Mouse (Mus musculus): ENCODE measurements around the gene Fgf18. TPM values are rescaled to one million over a fixed set of nuclear protein-coding genes. Genes with fewer than 3 reads are reported as not detected.

Fgf18 gene
- total and polyA plus RNA-seq, 3 experiments: 0.15 to 0.40 TPM; not detected in 1

DNA sequence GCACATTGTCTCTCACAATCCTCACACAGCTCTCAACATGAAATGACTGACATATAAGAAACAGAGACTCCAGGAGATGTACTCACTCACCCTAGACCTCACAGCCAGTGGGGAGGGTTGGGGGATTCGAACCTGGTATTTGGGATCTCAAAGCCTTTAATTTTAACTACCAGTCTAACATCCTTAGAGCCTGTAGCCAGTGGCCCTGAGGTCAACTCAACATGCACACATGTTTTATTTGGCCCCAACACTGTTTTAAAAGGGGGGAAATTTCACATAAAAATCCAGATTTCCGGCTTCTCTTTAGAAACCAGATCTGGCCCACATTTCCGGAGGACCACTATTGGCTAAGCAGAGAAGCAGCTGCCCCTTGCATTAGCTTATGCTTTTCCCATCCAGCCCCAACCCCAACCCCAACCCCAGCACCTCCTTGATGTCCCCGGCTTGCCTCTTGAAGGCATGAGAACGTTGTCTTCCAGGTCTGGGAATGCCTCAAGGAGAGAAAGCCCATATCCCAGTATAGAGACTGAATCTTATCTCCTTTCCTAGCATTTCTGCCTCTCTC, 75.8 kb downstream of the Fgf18 start:
- no peak for DNase-seq (ENCODE audit: low read depth, low spot score)
- Histone ChIP-seq H3K9ac (ENCODE audit: control insufficient read depth, low read depth, low read length, poor library complexity, severe bottlenecking) (no peak overlapping the region), H3K9me3 (replicated peaks; ENCODE audit: insufficient read depth, low read length) (no peaks in the 10 kb centered on the region), H3K36me3 (ENCODE audit: control insufficient read depth in 1 of 2, insufficient read depth in 2 of 2, low read length in 2 of 2) (no peaks in the 10 kb centered on the region), H3K27ac (ENCODE audit: control insufficient read depth, low read depth, low read length) (no peak overlapping the region), H3K4me3 (ENCODE audit: control insufficient read depth in 1 of 2, insufficient read depth in 1 of 2, low read depth in 2 of 2, low read length in 2 of 2) (no peak overlapping the region), H3K4me1 (ENCODE audit: control insufficient read depth in 1 of 2, insufficient read depth in 2 of 2, low read length in 2 of 2) (no peaks in the 10 kb centered on the region), H3K79me2 (ENCODE audit: control insufficient read depth, insufficient read depth, low read length, poor library complexity) (no peaks in the 10 kb centered on the region), H3K27me3 (ENCODE audit: control insufficient read depth in 1 of 2, insufficient read depth in 2 of 2, low read length in 2 of 2) (peaks cover 0 to 2% of the 10 kb centered on the region in 2 experiments; a peak in 1 of 4 replicates)
- TF ChIP-seq RAD21 (IDR thresholded peaks at IDR 0.05; ENCODE audit: low read depth, low read length): no peak
- no peak for TF ChIP-seq SMC3 (IDR thresholded peaks at IDR 0.05; ENCODE audit: low read depth, low read length)
- TF ChIP-seq ETS1 (IDR thresholded peaks at IDR 0.05; ENCODE audit: low read depth, low read length): no peak
- TF ChIP-seq CTCF (IDR thresholded peaks at IDR 0.05 in 2 of 3, conservative IDR thresholded peaks at IDR 0.05 in 1 of 3; ENCODE audit: control insufficient read depth in 1 of 3, insufficient read depth in 1 of 3, low read depth in 2 of 3, low read length in 3 of 3, poor library complexity in 1 of 3, severe bottlenecking in 1 of 3): no peak
- TF ChIP-seq EP300 (IDR thresholded peaks at IDR 0.05; ENCODE audit: low read depth in 1 of 2, low read length in 2 of 2): no peak
- no peak for TF ChIP-seq MAX (IDR thresholded peaks at IDR 0.05; ENCODE audit: low read length)
- TF ChIP-seq TAL1 (IDR thresholded peaks at IDR 0.05; ENCODE audit: low read length): no peak
- no peak for TF ChIP-seq POLR2AphosphoS2 (IDR thresholded peaks at IDR 0.05; ENCODE audit: low read length)

DNA sequence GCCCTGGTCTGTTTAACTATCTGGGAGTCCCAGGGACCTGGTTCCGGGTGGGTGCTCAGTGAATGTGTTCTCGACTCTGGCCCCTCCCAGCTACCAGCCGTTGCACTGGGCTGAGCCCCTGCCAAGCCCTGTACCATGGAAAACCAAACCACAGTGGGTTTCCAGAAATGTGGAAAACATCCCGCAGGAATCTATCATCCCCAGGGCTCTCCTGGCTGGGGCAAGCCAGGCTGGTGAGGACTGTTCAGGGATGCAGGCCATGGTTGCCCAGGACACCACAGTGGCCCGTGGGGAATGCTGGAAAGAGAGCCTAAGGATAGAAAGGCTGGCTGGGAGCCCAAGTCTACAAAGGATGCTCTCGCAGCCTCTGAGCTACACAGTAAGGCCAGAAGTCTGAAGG, 76.7 kb downstream of the Fgf18 start:
- Histone ChIP-seq H3K27me3 (ENCODE audit: control insufficient read depth in 1 of 2, insufficient read depth in 2 of 2, low read length in 2 of 2) (peaks cover 0 to 2% of the 10 kb centered on the region in 2 experiments; a peak in 1 of 4 replicates), H3K9ac (ENCODE audit: control insufficient read depth, low read depth, low read length, poor library complexity, severe bottlenecking) (no peak overlapping the region), H3K79me2 (ENCODE audit: control insufficient read depth, insufficient read depth, low read length, poor library complexity) (no peaks in the 10 kb centered on the region), H3K36me3 (ENCODE audit: control insufficient read depth in 1 of 2, insufficient read depth in 2 of 2, low read length in 2 of 2) (no peaks in the 10 kb centered on the region), H3K4me3 (ENCODE audit: control insufficient read depth in 1 of 2, insufficient read depth in 1 of 2, low read depth in 2 of 2, low read length in 2 of 2) (no peak overlapping the region), H3K4me1 (ENCODE audit: control insufficient read depth in 1 of 2, insufficient read depth in 2 of 2, low read length in 2 of 2) (no peaks in the 10 kb centered on the region), H3K9me3 (replicated peaks; ENCODE audit: insufficient read depth, low read length) (no peaks in the 10 kb centered on the region), H3K27ac (ENCODE audit: control insufficient read depth, low read depth, low read length) (no peak overlapping the region)
- no peak for DNase-seq (ENCODE audit: low read depth, low spot score)
- TF ChIP-seq ELF1 (IDR thresholded peaks at IDR 0.05; ENCODE audit: low read depth, low read length): no peak
- no peak for TF ChIP-seq ZMIZ1 (IDR thresholded peaks at IDR 0.05; ENCODE audit: low read depth, low read length)
- no peak for TF ChIP-seq POLR2AphosphoS2 (IDR thresholded peaks at IDR 0.05; ENCODE audit: low read length)
- no peak for TF ChIP-seq MEF2A (IDR thresholded peaks at IDR 0.05; ENCODE audit: extremely low read depth, insufficient replicate concordance, low read depth, low read length, poor library complexity, severe bottlenecking)
- TF ChIP-seq MAX (IDR thresholded peaks at IDR 0.05; ENCODE audit: low read length): no peak
- no peak for TF ChIP-seq SMC3 (IDR thresholded peaks at IDR 0.05; ENCODE audit: low read depth, low read length)
- TF ChIP-seq MAZ (IDR thresholded peaks at IDR 0.05; ENCODE audit: low read depth, low read length): no peak

Other genes starting within 250 kb of the Fgf18 start
- gene Npm1, start 15.8 kb upstream of the Fgf18 start, total RNA-seq (2012; rRNA removed): 4,033 and 4,319 TPM in 2 replicates
- gene Npm1, start 15.8 kb upstream of the Fgf18 start, polyA plus RNA-seq (2012; ENCODE audit: insufficient read depth in 1 of 2, insufficient read length in 2 of 2, low read depth in 1 of 2, low replicate concordance in 2 of 2, missing spikeins in 1 of 2): 1,000 to 10,000 TPM in 1 of 2 experiments, 100 to 1,000 TPM in 1; 839 to 3,244 TPM
- not detected in 2 replicates for gene Tlx3, start 56.2 kb upstream of the Fgf18 start, total RNA-seq (2012; rRNA removed)
- not detected for gene Tlx3, start 56.2 kb upstream of the Fgf18 start, polyA plus RNA-seq (2012; ENCODE audit: insufficient read depth in 1 of 2, insufficient read length in 2 of 2, low read depth in 1 of 2, low replicate concordance in 2 of 2, missing spikeins in 1 of 2)
- gene Gm12117, start 129.3 kb upstream of the Fgf18 start, total RNA-seq (2012; rRNA removed): not detected in 2 replicates
- gene Gm12117, start 129.3 kb upstream of the Fgf18 start, polyA plus RNA-seq (2012; ENCODE audit: insufficient read depth in 1 of 2, insufficient read length in 2 of 2, low read depth in 1 of 2, low replicate concordance in 2 of 2, missing spikeins in 1 of 2): under 1 TPM in 1 of 2 experiments, not detected in 1; 0.40 TPM

All from MEL (cell line).